ENCODE assay signal across 26 mouse cellular contexts in the genomic region with DNA sequence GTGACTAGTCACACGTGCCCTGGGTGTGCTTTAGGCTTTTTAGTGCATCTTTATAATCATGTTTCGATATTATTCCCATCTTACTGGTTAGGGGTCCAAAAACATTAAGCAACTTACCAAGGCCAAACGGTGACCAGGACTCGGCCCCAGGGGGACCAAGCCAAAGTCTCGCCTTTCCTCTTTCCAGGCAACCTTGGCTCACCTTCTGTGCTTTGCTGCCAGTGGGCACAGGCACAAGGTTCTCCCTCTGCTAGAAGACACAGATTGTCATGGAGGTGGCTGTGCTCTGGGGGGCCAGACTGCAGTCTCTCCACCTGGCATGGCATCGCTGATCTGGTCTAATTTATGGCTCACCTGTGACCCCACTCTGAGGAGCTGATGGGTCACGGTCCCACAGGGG. TPM values are rescaled to one million over a fixed set of nuclear protein-coding genes. Genes with fewer than 3 reads are reported as not detected.
DNase-seq lines count a peak whose midpoint lies in the region; TF ChIP-seq lines count a peak whose summit lies in the region.
"Had no signal": no experiment of that assay in that cellular context is flagged by ENCODE, and none has a peak within 500 bp of the region (broad histone marks: within the 10 kb centered on the region; RNA-seq: fewer than 3 reads in every experiment).

No protein-coding gene starts in this region.

- DNase-seq in cerebellum, adult 2 months = peak; percentile 22 to 43
- no peak for DNase-seq in cerebellum, adult 8-10 months
- peak; percentile 71 to 73 for DNase-seq in cerebellum, postnatal 25 days
- DNase-seq in cerebellum, adult 11 months = no peak
- peak; percentile 38 for DNase-seq in gastrocnemius, postnatal 14 days
- no peak for DNase-seq in gastrocnemius, postnatal 4 days (ENCODE audit: low spot score in 2 of 2)
- DNase-seq: adrenal gland, postnatal 25 days; gastrocnemius, postnatal 36 days; heart, adult 11 months; kidney, adult 2 months had no signal

- H3K27me3 ChIP-seq in cerebellum, adult 2 months (ENCODE audit: control insufficient read depth, insufficient read depth, low read length) = no peaks in the 10 kb centered on the region
- H3K27me3 ChIP-seq: hindbrain, embryonic 12.5 days; hindbrain, embryonic 15.5 days had no signal

- TF ChIP-seq POLR2A in cerebellum, adult 2 months (IDR thresholded peaks at IDR 0.05; ENCODE audit: borderline replicate concordance, insufficient read depth, low read length) = no peak

- H3K4me1 ChIP-seq in cerebellum, adult 2 months (ENCODE audit: control insufficient read depth, insufficient read depth, low read length) = peaks cover 11% of the 10 kb centered on the region
- H3K4me1 ChIP-seq: forebrain, embryonic 13.5 days; hindbrain, embryonic 15.5 days had no signal

- intact Hi-C loops in gastrocnemius, postnatal 14 days (cut with DNase I; ENCODE audit: low total_unique reads) = no loop called here

- H3K4me3 ChIP-seq in cerebellum, adult 2 months (replicated peaks; ENCODE audit: insufficient read depth, low read depth, low read length) = no peak overlapping the region
- H3K4me3 ChIP-seq: forebrain, embryonic 10.5 days; forebrain, embryonic 13.5 days; hindbrain, embryonic 12.5 days; hindbrain, embryonic 15.5 days had no signal

- no peak for TF ChIP-seq CTCF in cerebellum, adult 2 months (IDR thresholded peaks at IDR 0.05; ENCODE audit: borderline replicate concordance, insufficient read depth, low read depth, low read length)

- no peak overlapping the region for H3K27ac ChIP-seq in cerebellum, adult 2 months (ENCODE audit: insufficient read depth, low read length)
- H3K27ac ChIP-seq: forebrain, embryonic 10.5 days; forebrain, embryonic 13.5 days; hindbrain, embryonic 12.5 days; hindbrain, embryonic 15.5 days had no signal

- whole genome bisulfite sequencing in cerebellum, adult 2 months = 20% methylated on average over 7 of the region's 7 CpGs

RNA-seq across cellular contexts. Expression of gene Bdkrb1, which starts 12.1 kb away (rescaled TPM):
- 0.36 TPM in 1 of 2 replicates, not detected in the other for polyA plus RNA-seq in cerebellum, adult 2 months (2012; rRNA removed)
- not detected for total RNA-seq in gastrocnemius, postnatal 14 days (2021)
- total RNA-seq in gastrocnemius, postnatal 4 days (2021) = under 1 TPM in 1 of 2 experiments, not detected in 1; 0.20 TPM
- total RNA-seq: adrenal gland, postnatal 25 days; gastrocnemius, adult 18-20 months; heart, adult 8-10 months; heart, postnatal 25 days; hematopoietic stem cell, adult 5-6 weeks; MEL had no signal
- polyA plus RNA-seq: forebrain, embryonic 10.5 days; forebrain, embryonic 13.5 days; forebrain, embryonic 16.5 days; heart, embryonic 11.5 days; heart, embryonic 14.5 days; heart, postnatal 0 days; hindbrain, embryonic 12.5 days; intestine, embryonic 14.5 days; kidney, adult 2 months; kidney, embryonic 14.5 days had no signal

RNA-seq across cellular contexts. Expression of gene Bdkrb2, which starts 27.8 kb away (rescaled TPM):
- polyA plus RNA-seq in cerebellum, adult 2 months (2012; rRNA removed) = 0.68 and 0.70 TPM in 2 replicates
- total RNA-seq in gastrocnemius, postnatal 14 days (2021) = 1 to 10 TPM in 1 of 2 experiments, under 1 TPM in 1; 0.82 to 1.8 TPM
- 1 to 10 TPM; 2.3 to 2.5 TPM for total RNA-seq in gastrocnemius, postnatal 4 days (2021)
- total RNA-seq: hematopoietic stem cell, adult 5-6 weeks; MEL had no signal
- polyA plus RNA-seq: CD4-positive, CD25-positive, alpha-beta regulatory T cell, adult 4 months had no signal

Comparison
In these comparisons a context has a peak if more than half of its experiments do, and no peak if none do; other contexts are left out.
1. DNase-seq: peak in cerebellum, adult 2 months (2 of 2), cerebellum, postnatal 25 days (2 of 2) and gastrocnemius, postnatal 14 days (single experiment); none in cerebellum, adult 8-10 months (single experiment), cerebellum, adult 11 months (single experiment) and gastrocnemius, postnatal 4 days (0 of 2).